Mouse (Mus musculus) myocyte (in vitro differentiated cells): Measurements from ENCODE around the gene Gucy1a1.

ENCODE experiments used
- CEBPB ChIP-seq: IDR thresholded peaks from 2 replicates; pipeline ENCODE4 v1.6.1; 2011; ENCODE audit warnings: mild to moderate bottlenecking, moderate library complexity; ENCODE audit not compliant: poor library complexity, insufficient read depth, severe bottlenecking
- MAX ChIP-seq: IDR thresholded peaks from one replicate; pipeline ENCODE4 v1.6.1; 2011; ENCODE audit warnings: low read depth, mild to moderate bottlenecking, control low read depth
- MYOG ChIP-seq, 3 experiments: IDR thresholded peaks; one replicate each; pipeline ENCODE4 v1.6.1; 2011; ENCODE audit warnings: control low read depth in 2 of 3, low read depth in 2 of 3, mild to moderate bottlenecking in 2 of 3; ENCODE audit not compliant: insufficient read length in 2 of 3, control insufficient read depth in 1 of 3, insufficient read depth in 1 of 3
- POLR2A ChIP-seq: IDR thresholded peaks from one replicate; pipeline ENCODE4 v1.6.1; 2011; ENCODE audit warnings: low read depth, mild to moderate bottlenecking, control low read depth, moderate library complexity; ENCODE audit not compliant: insufficient read length
- TCF12 ChIP-seq: IDR thresholded peaks from one replicate; pipeline ENCODE4 v1.6.1; 2011; ENCODE audit warnings: mild to moderate bottlenecking, control low read depth; ENCODE audit not compliant: poor library complexity, insufficient read depth, severe bottlenecking
- USF1 ChIP-seq: IDR thresholded peaks from one replicate; pipeline ENCODE4 v1.6.1; 2011; ENCODE audit warnings: low read depth, mild to moderate bottlenecking, control low read depth, moderate library complexity

DNA sequence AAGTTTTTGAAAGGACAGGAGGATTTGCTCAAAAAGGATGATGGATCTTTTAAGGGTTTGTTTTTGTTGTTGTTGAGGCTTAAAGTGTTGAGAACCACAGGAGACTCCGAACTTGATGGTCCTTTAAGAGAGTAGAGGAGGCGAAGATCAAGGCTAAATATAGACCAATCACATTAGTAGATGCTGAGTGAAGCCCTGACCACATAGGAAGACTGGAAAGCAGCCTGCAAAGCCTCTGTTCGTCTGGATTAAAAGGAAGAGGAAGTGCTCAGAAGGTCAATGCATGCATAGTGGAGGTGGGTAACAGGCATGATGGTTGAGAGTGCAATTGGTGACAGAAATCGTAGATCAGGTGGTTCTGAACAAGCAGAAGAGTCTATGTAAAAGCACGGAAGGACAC lies 4.8 kb downstream of the Gucy1a1 start:
- no peak for TF ChIP-seq POLR2A
- TF ChIP-seq CEBPB = no peak
- no peak for TF ChIP-seq USF1
- no peak for TF ChIP-seq TCF12
- TF ChIP-seq MAX = no peak
- no peak for TF ChIP-seq MYOG (IDR thresholded peaks at IDR 0.05; ENCODE audit: control insufficient read depth in 1 of 3, insufficient read depth in 1 of 3, insufficient read length in 2 of 3, low read depth in 2 of 3)
